Mouse (Mus musculus): ENCODE measurements around the gene Trpm4. TPM values are rescaled to one million over a fixed set of nuclear protein-coding genes. Genes with fewer than 3 reads are reported as not detected.

Trpm4 gene
- polyA plus RNA-seq (2014; fragmentation: Nextera tagmentation; extraction: Ambion mirVana): 5.6 and 6.8 TPM in 2 replicates

GRCm38 (mm10) chr7:45333431-45333982, at the start of gene Trpm4:
Trpm4 (minus strand) TSS chr7:45333780.
- Histone ChIP-seq H3K9me3 (ENCODE audit: control insufficient read depth, low read length) (no peaks in the 10 kb centered on the region), H3K4me2 (ENCODE audit: low read depth, low read length, severe bottlenecking) (peak within 1 kb of the TSS; percentile 96), H3K9ac (ENCODE audit: low read length) (peak within 1 kb of the TSS; percentile 66), H3K27me3 (ENCODE audit: control insufficient read depth, insufficient read depth, low read length) (0 out of 2 replicates have a peak, but pooled peaks cover 6% of the 10 kb centered on the region), H3K4me3 (ENCODE audit: low read depth, low read length) (peak within 1 kb of the TSS; percentile 57), H3K4me1 (replicated peaks; ENCODE audit: control insufficient read depth, insufficient read depth, low read length) (peaks cover 5% of the 10 kb centered on the region), H3K36me3 (ENCODE audit: control insufficient read depth, insufficient read depth, low read length) (no peaks in the 10 kb centered on the region), H3K27ac (ENCODE audit: low read depth, low read length) (no peak within 1 kb of the TSS)
- DNase-seq (ENCODE audit: low spot score) (peak; percentile 90), ATAC-seq (replicated peaks; ENCODE audit: low FRiP score) (peak; percentile 67)
- WGBS: under 1% methylated on average over 38 of the region's 38 CpGs

GRCm38 (mm10) chr7:45376057-45376456, 42.5 kb upstream of the Trpm4 start:
- no peaks in the 10 kb centered on the region for H3K4me1 ChIP-seq (replicated peaks; ENCODE audit: control insufficient read depth, insufficient read depth, low read length)
- H3K36me3 ChIP-seq (ENCODE audit: control insufficient read depth, insufficient read depth, low read length): peaks cover 46% of the 10 kb centered on the region
- no peak overlapping the region for H3K9ac ChIP-seq (ENCODE audit: low read length)
- no peak for ATAC-seq (replicated peaks; ENCODE audit: low FRiP score)
- H3K27me3 ChIP-seq (ENCODE audit: control insufficient read depth, insufficient read depth, low read length): no peaks in the 10 kb centered on the region
- no peaks in the 10 kb centered on the region for H3K9me3 ChIP-seq (ENCODE audit: control insufficient read depth, low read length)
- no peak overlapping the region for H3K4me2 ChIP-seq (ENCODE audit: low read depth, low read length, severe bottlenecking)
- no peak for DNase-seq (ENCODE audit: low spot score)
- WGBS: 75% methylated on average over 1 of the region's 1 CpGs
- no peak overlapping the region for H3K4me3 ChIP-seq (ENCODE audit: low read depth, low read length)
- no peak overlapping the region for H3K27ac ChIP-seq (ENCODE audit: low read depth, low read length)

- Histone ChIP-seq H3K9ac (ENCODE audit: low read length) (no peak overlapping the region), H3K9me3 (ENCODE audit: control insufficient read depth, low read length) (no peaks in the 10 kb centered on the region), H3K4me3 (ENCODE audit: low read depth, low read length) (no peak overlapping the region), H3K27me3 (ENCODE audit: control insufficient read depth, insufficient read depth, low read length) (peaks cover under 1% of the 10 kb centered on the region; the same call in 1 of the 2 replicates), H3K4me1 (replicated peaks; ENCODE audit: control insufficient read depth, insufficient read depth, low read length) (peaks cover 6% of the 10 kb centered on the region), H3K36me3 (ENCODE audit: control insufficient read depth, insufficient read depth, low read length) (peaks cover 35% of the 10 kb centered on the region), H3K27ac (ENCODE audit: low read depth, low read length) (no peak overlapping the region), H3K4me2 (ENCODE audit: low read depth, low read length, severe bottlenecking) (no peak overlapping the region)
- DNase-seq (ENCODE audit: low spot score): no peak
- 96% methylated on average over 8 of the region's 8 CpGs for WGBS
- ATAC-seq (replicated peaks; ENCODE audit: low FRiP score): no peak
Measured at GRCm38 (mm10) chr7:45374620-45375019, 41.0 kb upstream of the Trpm4 start.

GRCm38 (mm10) chr7:45372371-45372770, 38.8 kb upstream of the Trpm4 start:
- H3K4me2 ChIP-seq (ENCODE audit: low read depth, low read length, severe bottlenecking): no peak overlapping the region
- no peaks in the 10 kb centered on the region for H3K9me3 ChIP-seq (ENCODE audit: control insufficient read depth, low read length)
- H3K4me3 ChIP-seq (ENCODE audit: low read depth, low read length): no peak overlapping the region
- DNase-seq (ENCODE audit: low spot score) (no peak), ATAC-seq (replicated peaks; ENCODE audit: low FRiP score) (no peak)
- H3K27me3 ChIP-seq (ENCODE audit: control insufficient read depth, insufficient read depth, low read length): peaks cover 16% of the 10 kb centered on the region
- H3K9ac ChIP-seq (ENCODE audit: low read length): no peak overlapping the region
- H3K27ac ChIP-seq (ENCODE audit: low read depth, low read length): no peak overlapping the region
- H3K36me3 ChIP-seq (ENCODE audit: control insufficient read depth, insufficient read depth, low read length): peaks cover 19% of the 10 kb centered on the region; the same call in 1 of the 2 replicates
- peaks cover 12% of the 10 kb centered on the region for H3K4me1 ChIP-seq (replicated peaks; ENCODE audit: control insufficient read depth, insufficient read depth, low read length)
- WGBS: 85% methylated on average over 5 of the region's 5 CpGs

GRCm38 (mm10) chr7:45370475-45371311, 37.1 kb upstream of the Trpm4 start, which contains the start of gene Lin7b:
Lin7b (minus strand) TSS chr7:45370583.
- Histone ChIP-seq H3K4me3 (ENCODE audit: low read depth, low read length) (peak within 1 kb of the TSS; percentile 39), H3K4me2 (ENCODE audit: low read depth, low read length, severe bottlenecking) (peak within 1 kb of the TSS; percentile 91), H3K9ac (ENCODE audit: low read length) (peak within 1 kb of the TSS; percentile 50; the same call in 1 of the 2 replicates), H3K4me1 (replicated peaks; ENCODE audit: control insufficient read depth, insufficient read depth, low read length) (peaks cover 13% of the 10 kb centered on the region), H3K27ac (ENCODE audit: low read depth, low read length) (no peak within 1 kb of the TSS), H3K9me3 (ENCODE audit: control insufficient read depth, low read length) (no peaks in the 10 kb centered on the region), H3K36me3 (ENCODE audit: control insufficient read depth, insufficient read depth, low read length) (peaks cover 3% of the 10 kb centered on the region; the same call in 1 of the 2 replicates), H3K27me3 (ENCODE audit: control insufficient read depth, insufficient read depth, low read length) (peaks cover 16% of the 10 kb centered on the region)
- DNase-seq (ENCODE audit: low spot score): peak; percentile 94
- peak; percentile 62 for ATAC-seq (replicated peaks; ENCODE audit: low FRiP score)
- 11% methylated on average over 28 of the region's 28 CpGs for WGBS

- ATAC-seq (replicated peaks; ENCODE audit: low FRiP score) (peak; percentile 1; the same call in 1 of the 2 replicates), DNase-seq (ENCODE audit: low spot score) (no peak)
- Histone ChIP-seq H3K4me1 (replicated peaks; ENCODE audit: control insufficient read depth, insufficient read depth, low read length) (peaks cover 15% of the 10 kb centered on the region), H3K36me3 (ENCODE audit: control insufficient read depth, insufficient read depth, low read length) (no peaks in the 10 kb centered on the region), H3K27ac (ENCODE audit: low read depth, low read length) (no peak overlapping the region), H3K9me3 (ENCODE audit: control insufficient read depth, low read length) (no peaks in the 10 kb centered on the region), H3K9ac (ENCODE audit: low read length) (peak overlapping the region; percentile 50; the same call in 1 of the 2 replicates), H3K4me3 (ENCODE audit: low read depth, low read length) (peak overlapping the region; percentile 39), H3K4me2 (ENCODE audit: low read depth, low read length, severe bottlenecking) (peak overlapping the region; percentile 91), H3K27me3 (ENCODE audit: control insufficient read depth, insufficient read depth, low read length) (peaks cover 18% of the 10 kb centered on the region)
- 9% methylated on average over 49 of the region's 52 CpGs for WGBS
Measured at GRCm38 (mm10) chr7:45369836-45370474, 36.4 kb upstream of the Trpm4 start.

GRCm38 (mm10) chr7:45369022-45369745, 35.6 kb upstream of the Trpm4 start:
- Histone ChIP-seq H3K27ac (ENCODE audit: low read depth, low read length) (no peak overlapping the region), H3K4me3 (ENCODE audit: low read depth, low read length) (no peak overlapping the region), H3K9ac (ENCODE audit: low read length) (no peak overlapping the region), H3K9me3 (ENCODE audit: control insufficient read depth, low read length) (no peaks in the 10 kb centered on the region), H3K36me3 (ENCODE audit: control insufficient read depth, insufficient read depth, low read length) (no peaks in the 10 kb centered on the region), H3K27me3 (ENCODE audit: control insufficient read depth, insufficient read depth, low read length) (peaks cover 18% of the 10 kb centered on the region), H3K4me1 (replicated peaks; ENCODE audit: control insufficient read depth, insufficient read depth, low read length) (peaks cover 15% of the 10 kb centered on the region), H3K4me2 (ENCODE audit: low read depth, low read length, severe bottlenecking) (0 out of 2 replicates have a peak overlapping the region, but pooled peaks have one; percentile 91)
- 74% methylated on average over 16 of the region's 16 CpGs for WGBS
- ATAC-seq (replicated peaks; ENCODE audit: low FRiP score): no peak
- DNase-seq (ENCODE audit: low spot score): no peak

GRCm38 (mm10) chr7:45368178-45368577, 34.6 kb upstream of the Trpm4 start:
- Histone ChIP-seq H3K4me3 (ENCODE audit: low read depth, low read length) (peak overlapping the region; percentile 67), H3K36me3 (ENCODE audit: control insufficient read depth, insufficient read depth, low read length) (no peaks in the 10 kb centered on the region), H3K9me3 (ENCODE audit: control insufficient read depth, low read length) (no peaks in the 10 kb centered on the region), H3K4me1 (replicated peaks; ENCODE audit: control insufficient read depth, insufficient read depth, low read length) (peaks cover 15% of the 10 kb centered on the region), H3K27me3 (ENCODE audit: control insufficient read depth, insufficient read depth, low read length) (peaks cover 20% of the 10 kb centered on the region), H3K27ac (ENCODE audit: low read depth, low read length) (no peak overlapping the region), H3K9ac (ENCODE audit: low read length) (no peak overlapping the region), H3K4me2 (ENCODE audit: low read depth, low read length, severe bottlenecking) (peak overlapping the region; percentile 60)
- DNase-seq (ENCODE audit: low spot score) (no peak), ATAC-seq (replicated peaks; ENCODE audit: low FRiP score) (no peak)
- WGBS: 80% methylated on average over 15 of the region's 15 CpGs

All from forebrain, embryonic 11.5 days (tissue).